Mouse (Mus musculus) Patski (cell line): Measurements from ENCODE around the gene Nhlh1. TPM values are rescaled to one million over a fixed set of nuclear protein-coding genes. Genes with fewer than 3 reads are reported as not detected.
A peak's percentile ranks its signal among the peaks of the same experiment; 100 is the strongest.

Experiments used
- ATAC-seq: fragments of 100-300 bp; one replicate; pipeline ENCODE4 v1.8.0; 2021
- CTCF ChIA-PET: fragments of 350-600 bp; sonication (Branson Sonifier 250); formaldehyde crosslinking; loops from one replicate; lab custom pipeline; 2022; ENCODE audit warnings: inconsistent platforms; lab: Charles Lee
- POLR2A ChIA-PET: fragments of 350-600 bp; sonication (Branson Sonifier 250); formaldehyde crosslinking; loops from one replicate; lab custom pipeline; 2022; ENCODE audit warnings: antibody characterized with exemption, inconsistent platforms; lab: Charles Lee
- DNase-seq: peaks from one replicate; pipeline ENCODE4 v3.0.0-alpha.2; 2011; ENCODE audit warnings: low read depth, low spot score
- H3K27me3 ChIP-seq: fragments of 371-371 bp; one replicate; pipeline ENCODE4 v1.5.1; 2021
- CTCF ChIP-seq: fragments of 100-300 bp; IDR thresholded peaks from one replicate; pipeline ENCODE4 v1.5.1; 2021
- in situ Hi-C: fragments of 300-500 bp; cut with MboI; formaldehyde crosslinking; loops from 3 replicates; pipeline ENCODE4 v1.11.1; 2018; ENCODE audit warnings: low pct_unique_long_range_greater_than_20kb, mixed read lengths
- polyA plus RNA-seq: library from polyadenylated mRNA; unstranded; gene quantifications from one replicate; pipeline ENCODE4 v1.2.3, GENCODE M21; 2021

The Nhlh1 gene
- polyA plus RNA-seq, 1 experiment from 2014 or later = not detected

- DNase-seq (no peak), ATAC-seq (no peak)
- CTCF ChIA-PET = interaction anchor here (1.3 kb wide), 1 partner anchor 19 kb away, joined by 3 read pairs; no protein-coding TSS in a partner anchor
- in situ Hi-C loops = loop anchor here (25.0 kb wide), 2 partner anchors 310 to 460 kb away; partner anchors contain the start of genes Igsf9, Kcnj10, Kcnj9 and Slamf9
- H3K27me3 ChIP-seq = no peaks in the 10 kb centered on the region
- POLR2A ChIA-PET = no interaction called here
- TF ChIP-seq CTCF = no peak
These were observed 29.6 kb downstream of the Nhlh1 start for GRCm38 (mm10) chr1:172027809-172028102.

- no peak for TF ChIP-seq CTCF
- ChIA-PET CTCF (interaction anchor here (1.3 kb wide), 1 partner anchor 20 kb away, joined by 3 read pairs; no protein-coding TSS in a partner anchor), POLR2A (no interaction called here)
- H3K27me3 ChIP-seq = no peaks in the 10 kb centered on the region
- in situ Hi-C loops = loop anchor here (25.0 kb wide), 2 partner anchors 310 to 460 kb away; partner anchors contain the start of genes Igsf9, Kcnj10, Kcnj9 and Slamf9
- ATAC-seq (peak; percentile 72), DNase-seq (no peak)
These were observed 30.2 kb downstream of the Nhlh1 start for GRCm38 (mm10) chr1:172027010-172027808.

GRCm38 (mm10) chr1:172026201-172026901 lies 31.0 kb downstream of the Nhlh1 start:
- in situ Hi-C loops = loop anchor here (25.0 kb wide), 2 partner anchors 311 to 461 kb away; partner anchors contain the start of genes Igsf9, Kcnj10, Kcnj9 and Slamf9
- DNase-seq = no peak

GRCm38 (mm10) chr1:172025201-172025904 lies 32.0 kb downstream of the Nhlh1 start:
- DNase-seq (no peak), ATAC-seq (no peak)
- H3K27me3 ChIP-seq = no peaks in the 10 kb centered on the region
- in situ Hi-C loops = loop anchor here (25.0 kb wide), 2 partner anchors 312 to 462 kb away; partner anchors contain the start of genes Igsf9, Kcnj10, Kcnj9 and Slamf9
- POLR2A ChIA-PET = no interaction called here
- CTCF ChIA-PET = no interaction called here
- no peak for TF ChIP-seq CTCF

More at GRCm38 (mm10) chr1:172026201-172026901, 31.0 kb downstream of the Nhlh1 start:
- peak; percentile 40 for ATAC-seq
- no peaks in the 10 kb centered on the region for H3K27me3 ChIP-seq
- POLR2A ChIA-PET = no interaction called here
- no peak for TF ChIP-seq CTCF
- CTCF ChIA-PET = no interaction called here

- ChIA-PET CTCF (no interaction called here), POLR2A (no interaction called here)
- no peak for ATAC-seq
- DNase-seq = no peak
- no peak for TF ChIP-seq CTCF
- in situ Hi-C loops = no loop called here
- no peaks in the 10 kb centered on the region for H3K27me3 ChIP-seq
These were observed 33.1 kb downstream of the Nhlh1 start for GRCm38 (mm10) chr1:172024140-172024895.

- in situ Hi-C loops = no loop called here
- no peak for ATAC-seq
- H3K27me3 ChIP-seq = no peaks in the 10 kb centered on the region
- no peak for DNase-seq
- no peak for TF ChIP-seq CTCF
- ChIA-PET CTCF (interaction anchor here (2.5 kb wide), 1 partner anchor 8 kb away, joined by 19 read pairs; no protein-coding TSS in a partner anchor), POLR2A (interaction anchor here (1.4 kb wide), 1 partner anchor 8 kb away, joined by 4 read pairs; no protein-coding TSS in a partner anchor)
These were observed 37.4 kb downstream of the Nhlh1 start for GRCm38 (mm10) chr1:172019863-172020521.

GRCm38 (mm10) chr1:172019339-172019738 lies 38.0 kb downstream of the Nhlh1 start:
- POLR2A ChIA-PET = no interaction called here
- ATAC-seq (no peak), DNase-seq (no peak)
- H3K27me3 ChIP-seq = no peaks in the 10 kb centered on the region
- CTCF ChIA-PET = interaction anchor here (1.0 kb wide), 1 partner anchor 14 kb away, joined by 3 read pairs; no protein-coding TSS in a partner anchor
- in situ Hi-C loops = no loop called here
- TF ChIP-seq CTCF = no peak

GRCm38 (mm10) chr1:172018336-172019311 lies 38.7 kb downstream of the Nhlh1 start:
- ChIA-PET POLR2A (no interaction called here), CTCF (interaction anchor here (0.7 to 1.0 kb wide), 2 partner anchors 13 to 29 kb away, joined by 3 read pairs; no protein-coding TSS in a partner anchor)
- in situ Hi-C loops = no loop called here
- DNase-seq = no peak
- H3K27me3 ChIP-seq = no peaks in the 10 kb centered on the region
- TF ChIP-seq CTCF = no peak
- ATAC-seq = no peak
